Mouse (Mus musculus): Measurements from ENCODE around the gene Krtap17-1. TPM values are rescaled to one million over a fixed set of nuclear protein-coding genes. Genes with fewer than 3 reads are reported as not detected.

Krtap17-1 gene
- polyA plus RNA-seq, 1 experiment: not detected

DNA sequence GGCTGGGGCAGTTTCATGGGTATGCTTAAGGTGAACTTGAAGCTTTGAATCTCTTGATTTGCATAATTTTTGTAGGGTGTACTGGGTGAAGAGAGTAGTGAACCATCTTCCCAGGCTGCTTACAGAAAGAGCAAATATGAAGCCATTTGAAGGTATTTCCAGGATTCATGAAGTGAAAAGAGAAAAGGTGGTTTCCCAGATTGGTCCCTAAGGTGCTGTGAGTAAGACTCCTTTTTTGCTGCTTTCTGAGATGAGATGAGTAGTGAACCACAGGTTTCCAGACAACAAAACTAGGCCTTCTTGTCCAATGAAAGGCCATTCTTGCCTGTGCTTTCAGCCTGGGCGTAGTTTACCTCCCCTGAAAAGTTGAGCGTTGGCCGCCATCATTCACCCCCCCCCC is 5.3 kb downstream of the Krtap17-1 start:
- H3K27ac ChIP-seq (replicated peaks; ENCODE audit: low read depth, low read length): no peak overlapping the region
- no peak overlapping the region for H3K4me3 ChIP-seq (ENCODE audit: insufficient read depth, low read depth, low read length)
- no peaks in the 10 kb centered on the region for H3K4me1 ChIP-seq (ENCODE audit: control insufficient read depth, insufficient read depth, insufficient read length, low read length)

DNA sequence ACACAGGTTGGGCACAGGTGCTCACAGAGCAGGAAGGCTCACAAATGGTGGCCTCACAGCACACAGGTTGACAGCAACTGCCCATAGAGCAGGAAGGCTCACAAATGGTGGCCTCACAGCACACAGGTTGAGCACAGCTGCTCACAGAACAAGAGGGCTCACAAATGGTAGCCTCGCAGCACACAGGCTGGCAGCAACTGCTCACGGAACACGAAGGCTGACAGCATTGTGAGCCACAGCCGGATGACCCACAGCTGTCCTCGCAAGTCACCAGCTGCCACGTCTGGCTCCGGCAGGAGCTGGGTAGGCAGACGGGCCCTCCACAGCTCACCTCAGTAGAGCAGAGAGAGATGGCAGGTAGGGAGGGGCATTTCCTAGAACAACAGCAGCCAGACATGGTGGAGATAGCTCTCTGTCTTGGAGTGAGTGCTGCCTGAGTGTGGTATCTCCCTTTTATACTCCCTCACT is 7.6 kb downstream of the Krtap17-1 start, which contains the start of gene Krtap16-1:
Krtap16-1 (minus strand) TSS at position 418 of the 468 bp plus-strand sequence.
- H3K4me3 ChIP-seq (ENCODE audit: insufficient read depth, low read depth, low read length): no peak within 1 kb of the TSS
- H3K4me1 ChIP-seq (ENCODE audit: control insufficient read depth, insufficient read depth, insufficient read length, low read length): no peaks in the 10 kb centered on the region
- H3K27ac ChIP-seq (replicated peaks; ENCODE audit: low read depth, low read length): no peak within 1 kb of the TSS

DNA sequence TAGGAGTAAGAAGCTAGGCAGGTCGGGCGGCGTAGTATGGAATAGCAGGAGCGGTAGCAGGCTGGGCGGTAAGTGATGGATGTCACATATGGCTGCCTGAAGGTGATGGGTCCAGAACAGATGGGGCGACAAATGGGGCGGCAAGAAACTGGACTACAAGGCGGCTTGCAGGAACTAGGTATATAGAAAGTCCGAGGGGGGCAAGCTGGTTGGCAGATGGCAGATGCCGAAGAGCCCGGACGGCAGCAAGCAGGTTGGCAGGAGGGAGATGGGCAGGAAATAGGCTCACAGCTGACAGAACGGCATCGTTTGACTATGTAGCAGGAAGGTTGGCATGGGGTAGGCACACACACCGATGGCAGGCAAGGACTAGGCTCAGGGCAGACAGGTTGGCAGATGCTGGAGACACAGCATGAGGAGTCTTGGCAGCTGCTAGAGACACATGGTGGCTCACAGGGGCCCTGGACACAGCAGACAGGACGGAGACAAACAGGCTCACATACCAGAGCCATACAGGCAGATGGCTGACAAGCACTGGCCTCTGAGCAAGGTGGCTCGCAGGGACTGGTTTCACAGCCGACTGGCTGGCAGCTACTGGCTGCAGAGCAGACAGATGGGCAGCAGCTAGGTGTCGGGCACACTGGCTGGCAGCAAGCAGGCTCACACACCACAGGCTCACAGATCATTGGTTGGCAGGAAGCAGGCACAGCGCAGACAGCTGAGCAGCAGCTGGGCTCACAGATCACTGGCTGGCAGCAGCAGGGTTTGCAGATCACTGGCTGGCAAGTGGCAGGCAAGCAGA is 8.3 kb downstream of the Krtap17-1 start:
- no peak overlapping the region for H3K4me3 ChIP-seq (ENCODE audit: insufficient read depth, low read depth, low read length)
- H3K4me1 ChIP-seq (ENCODE audit: control insufficient read depth, insufficient read depth, insufficient read length, low read length): no peaks in the 10 kb centered on the region

GRCm38 (mm10) chr11:99983442-99983841 is 10.4 kb downstream of the Krtap17-1 start:
- H3K4me1 ChIP-seq (ENCODE audit: control insufficient read depth, insufficient read depth, insufficient read length, low read length): no peaks in the 10 kb centered on the region
- no peak overlapping the region for H3K4me3 ChIP-seq (ENCODE audit: insufficient read depth, low read depth, low read length)
- no peak overlapping the region for H3K27ac ChIP-seq (replicated peaks; ENCODE audit: low read depth, low read length)

More for the DNA sequence above, 8.3 kb downstream of the Krtap17-1 start:
- no peak overlapping the region for H3K27ac ChIP-seq (replicated peaks; ENCODE audit: low read depth, low read length)

DNA sequence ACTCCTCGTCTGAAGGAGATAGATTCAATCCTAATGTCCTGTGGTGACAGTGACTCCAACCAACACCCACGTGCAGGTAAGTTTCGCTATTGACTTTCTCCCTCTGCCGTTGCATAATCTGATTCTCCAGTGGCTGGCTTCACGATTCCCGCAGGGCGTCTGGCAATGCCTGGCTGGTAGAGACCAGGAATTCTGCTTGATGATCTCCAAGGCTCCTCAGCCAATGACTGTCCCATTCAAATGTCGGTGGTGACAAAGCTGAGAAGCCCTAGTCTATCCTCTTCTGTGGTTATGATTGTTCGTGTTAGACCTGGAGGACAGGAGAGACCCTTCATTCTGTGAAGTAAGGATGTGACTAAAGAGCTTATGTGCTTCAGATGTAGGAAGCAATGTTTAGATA is 11.1 kb downstream of the Krtap17-1 start:
- H3K4me3 ChIP-seq (ENCODE audit: insufficient read depth, low read depth, low read length): no peak overlapping the region
- no peak overlapping the region for H3K27ac ChIP-seq (replicated peaks; ENCODE audit: low read depth, low read length)
- H3K4me1 ChIP-seq (ENCODE audit: control insufficient read depth, insufficient read depth, insufficient read length, low read length): no peaks in the 10 kb centered on the region

- H3K4me3 ChIP-seq (ENCODE audit: insufficient read depth, low read depth, low read length): no peak within 1 kb of the TSS
Observed at GRCm38 (mm10) chr11:99978953-99979352, 14.8 kb downstream of the Krtap17-1 start, which contains the start of gene Krtap29-1. Gene Krtap29-1, minus strand, starts transcription at chr11:99979053.

DNA sequence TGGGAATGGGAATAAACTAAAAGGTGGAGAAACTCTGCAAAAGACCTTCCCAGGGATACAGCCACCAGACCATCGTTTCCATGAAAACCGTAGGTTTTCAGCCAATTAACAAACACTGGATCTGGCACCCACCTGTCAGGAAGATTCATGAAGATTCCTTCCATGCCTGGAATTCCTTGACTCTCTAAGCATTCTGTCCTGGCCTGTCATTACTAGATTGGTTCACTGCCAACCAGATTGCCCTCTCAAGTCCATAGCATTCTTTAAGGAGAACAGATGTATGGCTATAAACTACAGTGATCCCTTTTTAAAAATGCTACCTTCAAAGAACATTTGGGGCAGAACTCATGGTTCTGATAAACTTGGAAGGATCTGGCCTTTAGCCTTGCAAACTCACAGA is 27.8 kb downstream of the Krtap17-1 start:
- no peaks in the 10 kb centered on the region for H3K4me1 ChIP-seq (ENCODE audit: control insufficient read depth, insufficient read depth, insufficient read length, low read length)
- H3K4me3 ChIP-seq (ENCODE audit: insufficient read depth, low read depth, low read length): no peak overlapping the region
- H3K27ac ChIP-seq (replicated peaks; ENCODE audit: low read depth, low read length): no peak overlapping the region

More at GRCm38 (mm10) chr11:99978953-99979352, 14.8 kb downstream of the Krtap17-1 start, which contains the start of gene Krtap29-1:
- H3K27ac ChIP-seq (replicated peaks; ENCODE audit: low read depth, low read length): no peak within 1 kb of the TSS
- no peaks in the 10 kb centered on the region for H3K4me1 ChIP-seq (ENCODE audit: control insufficient read depth, insufficient read depth, insufficient read length, low read length)

GRCm38 (mm10) chr11:99964213-99964612 is 29.6 kb downstream of the Krtap17-1 start:
- Histone ChIP-seq H3K4me1 (ENCODE audit: control insufficient read depth, insufficient read depth, insufficient read length, low read length) (no peaks in the 10 kb centered on the region), H3K4me3 (ENCODE audit: insufficient read depth, low read depth, low read length) (no peak overlapping the region), H3K27ac (replicated peaks; ENCODE audit: low read depth, low read length) (no peak overlapping the region)

GRCm38 (mm10) chr11:99948175-99948574 is 45.6 kb downstream of the Krtap17-1 start, which contains the start of gene Krtap9-5:
Gene Krtap9-5, plus strand, starts transcription at chr11:99948475.
- H3K27ac ChIP-seq (replicated peaks; ENCODE audit: low read depth, low read length): no peak within 1 kb of the TSS
- H3K4me3 ChIP-seq (ENCODE audit: insufficient read depth, low read depth, low read length): no peak within 1 kb of the TSS
- no peaks in the 10 kb centered on the region for H3K4me1 ChIP-seq (ENCODE audit: control insufficient read depth, insufficient read depth, insufficient read length, low read length)

Other genes with a start within 250 kb of the Krtap17-1 start
- not detected in 2 replicates for gene Gm11595, start 221.1 kb downstream of the Krtap17-1 start, polyA plus RNA-seq (2012; ENCODE audit: insufficient read depth, insufficient read length, missing spikeins)
- gene Krtap4-8, start 213.3 kb downstream of the Krtap17-1 start, polyA plus RNA-seq (2012; ENCODE audit: insufficient read depth, insufficient read length, missing spikeins): not detected in 2 replicates
- not detected in 2 replicates for gene Krtap4-9, start 208.8 kb downstream of the Krtap17-1 start, polyA plus RNA-seq (2012; ENCODE audit: insufficient read depth, insufficient read length, missing spikeins)
- not detected in 2 replicates for gene Gm11596, start 200.5 kb downstream of the Krtap17-1 start, polyA plus RNA-seq (2012; ENCODE audit: insufficient read depth, insufficient read length, missing spikeins)
- gene Gm11569, start 195.1 kb downstream of the Krtap17-1 start, polyA plus RNA-seq (2012; ENCODE audit: insufficient read depth, insufficient read length, missing spikeins): not detected in 2 replicates
- gene Gm11554, start 189.5 kb downstream of the Krtap17-1 start, polyA plus RNA-seq (2012; ENCODE audit: insufficient read depth, insufficient read length, missing spikeins): not detected in 2 replicates
- gene Krtap4-13, start 184.1 kb downstream of the Krtap17-1 start, polyA plus RNA-seq (2012; ENCODE audit: insufficient read depth, insufficient read length, missing spikeins): not detected in 2 replicates
- gene Gm11564, start 178.3 kb downstream of the Krtap17-1 start, polyA plus RNA-seq (2012; ENCODE audit: insufficient read depth, insufficient read length, missing spikeins): not detected in 2 replicates
- not detected in 2 replicates for gene 2300003K06Rik, start 155.9 kb downstream of the Krtap17-1 start, polyA plus RNA-seq (2012; ENCODE audit: insufficient read depth, insufficient read length, missing spikeins)
- gene Krtap4-16, start 142.4 kb downstream of the Krtap17-1 start, polyA plus RNA-seq (2012; ENCODE audit: insufficient read depth, insufficient read length, missing spikeins): not detected in 2 replicates
- gene Gm11568, start 136.1 kb downstream of the Krtap17-1 start, polyA plus RNA-seq (2012; ENCODE audit: insufficient read depth, insufficient read length, missing spikeins): not detected in 2 replicates
- gene Gm11559, start 129.5 kb downstream of the Krtap17-1 start, polyA plus RNA-seq (2012; ENCODE audit: insufficient read depth, insufficient read length, missing spikeins): not detected in 2 replicates
- gene Krtap9-1, start 120.6 kb downstream of the Krtap17-1 start, polyA plus RNA-seq (2012; ENCODE audit: insufficient read depth, insufficient read length, missing spikeins): not detected in 2 replicates
- gene Gm11567, start 114.8 kb downstream of the Krtap17-1 start, polyA plus RNA-seq (2012; ENCODE audit: insufficient read depth, insufficient read length, missing spikeins): not detected in 2 replicates
- gene Krtap31-1, start 86.1 kb downstream of the Krtap17-1 start, polyA plus RNA-seq (2012; ENCODE audit: insufficient read depth, insufficient read length, missing spikeins): not detected in 2 replicates
- gene Gm11565, start 79.2 kb downstream of the Krtap17-1 start, polyA plus RNA-seq (2012; ENCODE audit: insufficient read depth, insufficient read length, missing spikeins): not detected in 2 replicates
- gene Krtap31-2, start 57.7 kb downstream of the Krtap17-1 start, polyA plus RNA-seq (2012; ENCODE audit: insufficient read depth, insufficient read length, missing spikeins): not detected in 2 replicates
- gene Krtap9-5, start 45.5 kb downstream of the Krtap17-1 start, polyA plus RNA-seq (2012; ENCODE audit: insufficient read depth, insufficient read length, missing spikeins): not detected in 2 replicates
- gene Krtap29-1, start 14.9 kb downstream of the Krtap17-1 start, polyA plus RNA-seq (2012; ENCODE audit: insufficient read depth, insufficient read length, missing spikeins): not detected in 2 replicates
- not detected in 2 replicates for gene Krtap16-1, start 7.4 kb downstream of the Krtap17-1 start, polyA plus RNA-seq (2012; ENCODE audit: insufficient read depth, insufficient read length, missing spikeins)
- not detected in 2 replicates for gene Krt33a, start 22.2 kb upstream of the Krtap17-1 start, polyA plus RNA-seq (2012; ENCODE audit: insufficient read depth, insufficient read length, missing spikeins)
- gene Krt33b, start 35.9 kb upstream of the Krtap17-1 start, polyA plus RNA-seq (2012; ENCODE audit: insufficient read depth, insufficient read length, missing spikeins): not detected in 2 replicates
- gene Krt34, start 47.6 kb upstream of the Krtap17-1 start, polyA plus RNA-seq (2012; ENCODE audit: insufficient read depth, insufficient read length, missing spikeins): not detected in 2 replicates
- not detected in 2 replicates for gene Krt31, start 56.6 kb upstream of the Krtap17-1 start, polyA plus RNA-seq (2012; ENCODE audit: insufficient read depth, insufficient read length, missing spikeins)
- not detected in 2 replicates for gene Krt32, start 94.2 kb upstream of the Krtap17-1 start, polyA plus RNA-seq (2012; ENCODE audit: insufficient read depth, insufficient read length, missing spikeins)
- not detected in 2 replicates for gene Krt35, start 102.2 kb upstream of the Krtap17-1 start, polyA plus RNA-seq (2012; ENCODE audit: insufficient read depth, insufficient read length, missing spikeins)
- 1.4 TPM in 2 replicates for gene Krt36, start 111.6 kb upstream of the Krtap17-1 start, polyA plus RNA-seq (2012; ENCODE audit: insufficient read depth, insufficient read length, missing spikeins)
- gene Krt13, start 127.6 kb upstream of the Krtap17-1 start, polyA plus RNA-seq (2012; ENCODE audit: insufficient read depth, insufficient read length, missing spikeins): not detected in 2 replicates
- 0.67 and 2.4 TPM in 2 replicates for gene Krt15, start 141.9 kb upstream of the Krtap17-1 start, polyA plus RNA-seq (2012; ENCODE audit: insufficient read depth, insufficient read length, missing spikeins)
- 0.87 TPM in 1 of 2 replicates, not detected in the other for gene Krt19, start 154.7 kb upstream of the Krtap17-1 start, polyA plus RNA-seq (2012; ENCODE audit: insufficient read depth, insufficient read length, missing spikeins)
- not detected in 2 replicates for gene Krt9, start 199.3 kb upstream of the Krtap17-1 start, polyA plus RNA-seq (2012; ENCODE audit: insufficient read depth, insufficient read length, missing spikeins)
- 0.67 TPM in 1 of 2 replicates, not detected in the other for gene Krt14, start 213.6 kb upstream of the Krtap17-1 start, polyA plus RNA-seq (2012; ENCODE audit: insufficient read depth, insufficient read length, missing spikeins)

Measured in brown adipose tissue, adult 24 weeks (tissue).